Mouse (Mus musculus): Measurements from ENCODE around the gene Olfr465-ps1. TPM values are rescaled to one million over a fixed set of nuclear protein-coding genes. Genes with fewer than 3 reads are reported as not detected.

The Olfr465-ps1 gene
- not detected for polyA plus RNA-seq (2014; fragmentation: Illumina TruSeq; extraction: RNeasy Lipid Tissue Mini Kit (QIAGEN cat#74804); ENCODE audit: low read depth, low replicate concordance)

GRCm38 (mm10) chr13:65137789-65138188, at the start of gene Olfr465-ps1:
Gene Olfr465-ps1 (plus strand): TSS chr13:65138089.

DNA sequence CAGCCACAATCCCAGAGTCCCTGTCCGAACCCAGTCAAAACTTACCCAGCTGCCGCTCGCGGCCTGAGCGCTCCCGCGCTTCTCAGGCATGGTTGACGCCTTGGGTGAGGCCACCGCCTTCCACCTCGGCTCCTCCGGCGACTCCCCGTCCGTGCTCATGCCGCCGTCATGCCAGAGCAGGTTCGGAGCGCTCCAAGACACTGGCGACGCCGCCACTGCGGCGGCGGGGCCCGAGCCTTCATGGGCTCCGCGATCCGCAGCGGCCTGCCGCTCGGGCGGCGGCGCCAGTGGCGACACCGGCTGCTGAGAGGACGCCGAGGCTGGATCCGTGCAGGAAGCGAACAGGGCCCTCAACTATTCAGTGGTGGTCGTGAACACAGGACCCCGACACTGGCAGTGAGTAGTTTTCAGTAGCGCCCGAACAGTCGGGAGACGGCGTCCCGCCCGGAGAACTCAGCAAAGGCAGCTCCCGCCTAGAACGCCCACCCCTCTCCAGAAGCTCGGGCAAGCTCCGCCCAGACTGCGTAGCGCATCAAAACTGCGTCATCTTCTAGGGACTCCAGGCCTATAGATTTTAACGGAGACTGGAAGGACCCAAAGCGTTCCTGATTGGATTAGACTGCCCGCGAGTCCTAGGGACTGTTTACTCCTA, 25.3 kb upstream of the Olfr465-ps1 start, which contains the start of gene Mfsd14b:
Gene Mfsd14b (minus strand): TSS at position 517 of the 652 bp plus-strand sequence.

GRCm38 (mm10) chr13:65149940-65150339, 12.1 kb downstream of the Olfr465-ps1 start, which contains the start of gene Olfr466:
Gene Olfr466 (plus strand): TSS chr13:65150240.

Other genes with a start within 250 kb of the Olfr465-ps1 start
- not detected for gene Cntnap3, start 234.1 kb upstream of the Olfr465-ps1 start, polyA plus RNA-seq (2014; fragmentation: Illumina TruSeq; extraction: RNeasy Lipid Tissue Mini Kit (QIAGEN cat#74804); ENCODE audit: low read depth, low replicate concordance)
- not detected for gene Spata31, start 220.7 kb upstream of the Olfr465-ps1 start, polyA plus RNA-seq (2014; fragmentation: Illumina TruSeq; extraction: RNeasy Lipid Tissue Mini Kit (QIAGEN cat#74804); ENCODE audit: low read depth, low replicate concordance)
- not detected for gene Spata31d1c, start 105.0 kb upstream of the Olfr465-ps1 start, polyA plus RNA-seq (2014; fragmentation: Illumina TruSeq; extraction: RNeasy Lipid Tissue Mini Kit (QIAGEN cat#74804); ENCODE audit: low read depth, low replicate concordance)
- not detected for gene Prss47, start 85.3 kb upstream of the Olfr465-ps1 start, polyA plus RNA-seq (2014; fragmentation: Illumina TruSeq; extraction: RNeasy Lipid Tissue Mini Kit (QIAGEN cat#74804); ENCODE audit: low read depth, low replicate concordance)
- gene Mfsd14b, start 25.1 kb upstream of the Olfr465-ps1 start, polyA plus RNA-seq (2014; fragmentation: Illumina TruSeq; extraction: RNeasy Lipid Tissue Mini Kit (QIAGEN cat#74804); ENCODE audit: low read depth, low replicate concordance), result 113 TPM
- not detected for gene Olfr466, start 12.2 kb downstream of the Olfr465-ps1 start, polyA plus RNA-seq (2014; fragmentation: Illumina TruSeq; extraction: RNeasy Lipid Tissue Mini Kit (QIAGEN cat#74804); ENCODE audit: low read depth, low replicate concordance)
- 0.23 TPM for gene Nlrp4f, start 67.9 kb downstream of the Olfr465-ps1 start, polyA plus RNA-seq (2014; fragmentation: Illumina TruSeq; extraction: RNeasy Lipid Tissue Mini Kit (QIAGEN cat#74804); ENCODE audit: low read depth, low replicate concordance)
- not detected for gene Gm10775, start 121.5 kb downstream of the Olfr465-ps1 start, polyA plus RNA-seq (2014; fragmentation: Illumina TruSeq; extraction: RNeasy Lipid Tissue Mini Kit (QIAGEN cat#74804); ENCODE audit: low read depth, low replicate concordance)
- gene Zfp369, start 140.7 kb downstream of the Olfr465-ps1 start, polyA plus RNA-seq (2014; fragmentation: Illumina TruSeq; extraction: RNeasy Lipid Tissue Mini Kit (QIAGEN cat#74804); ENCODE audit: low read depth, low replicate concordance), result 34.9 TPM